Mouse (Mus musculus): ENCODE data around the gene Robo2. TPM values are rescaled to one million over a fixed set of nuclear protein-coding genes. Genes with fewer than 3 reads are reported as not detected.

Gene Robo2
- total RNA-seq, 2 experiments from 2014 or later = 2.9 to 3.5 TPM

GRCm38 (mm10) chr16:73939423-73940210 is 472.0 kb downstream of the Robo2 start:
- no peak for DNase-seq

GRCm38 (mm10) chr16:73930323-73930722 is 481.3 kb downstream of the Robo2 start:
- DNase-seq = no peak

GRCm38 (mm10) chr16:73927481-73927880 is 484.1 kb downstream of the Robo2 start:
- DNase-seq = no peak

GRCm38 (mm10) chr16:73915425-73915824 is 496.2 kb downstream of the Robo2 start:
- no peak for DNase-seq

- DNase-seq = no peak
Measured at GRCm38 (mm10) chr16:73914936-73915335, 496.7 kb downstream of the Robo2 start.

GRCm38 (mm10) chr16:73908504-73908903 is 503.1 kb downstream of the Robo2 start:
- no peak for DNase-seq

DNA sequence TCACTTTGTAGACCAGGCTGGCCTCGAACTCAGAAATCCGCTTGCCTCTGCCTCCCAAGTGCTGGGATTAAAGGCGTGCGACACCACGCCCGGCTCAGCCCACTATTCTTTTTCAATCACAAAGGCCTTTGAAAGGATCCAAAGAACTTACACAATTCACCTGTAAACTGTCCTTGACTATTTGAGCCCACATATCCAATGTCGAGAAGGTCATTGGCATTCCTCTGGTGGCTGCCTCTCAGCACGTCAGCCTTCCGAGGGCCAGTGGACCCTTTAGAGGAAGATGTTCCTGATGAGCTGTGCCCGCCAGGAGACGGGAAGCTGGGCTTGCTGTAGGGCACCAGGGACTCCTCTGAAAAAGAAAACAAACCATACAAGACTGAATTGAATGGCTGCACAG is 514.8 kb downstream of the Robo2 start:
- DNase-seq = no peak

- no peak for DNase-seq
Measured at GRCm38 (mm10) chr16:73881911-73882310, 529.7 kb downstream of the Robo2 start.

- DNase-seq = no peak
Measured at GRCm38 (mm10) chr16:73877973-73878372, 533.7 kb downstream of the Robo2 start.

DNA sequence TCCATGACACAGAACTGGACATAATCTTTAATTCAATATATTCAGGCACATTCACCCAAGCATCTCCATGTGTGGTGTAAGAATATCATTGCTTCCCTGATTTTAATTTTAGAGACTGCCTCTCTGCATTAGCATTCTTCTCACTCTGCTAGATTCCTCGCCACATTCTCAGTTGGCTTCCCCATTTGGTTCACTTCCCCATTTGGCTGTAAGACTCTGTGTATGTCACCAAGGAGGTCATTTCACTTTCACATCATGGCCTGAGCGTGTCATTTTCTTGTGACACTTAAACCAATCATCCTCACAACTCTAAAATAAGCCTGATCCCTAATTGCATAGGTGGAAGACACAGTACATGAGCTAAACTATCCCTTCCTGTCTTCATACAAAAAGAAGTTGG is 536.6 kb downstream of the Robo2 start:
- DNase-seq = no peak

GRCm38 (mm10) chr16:73873828-73874558 is 537.6 kb downstream of the Robo2 start:
- DNase-seq = no peak

DNA sequence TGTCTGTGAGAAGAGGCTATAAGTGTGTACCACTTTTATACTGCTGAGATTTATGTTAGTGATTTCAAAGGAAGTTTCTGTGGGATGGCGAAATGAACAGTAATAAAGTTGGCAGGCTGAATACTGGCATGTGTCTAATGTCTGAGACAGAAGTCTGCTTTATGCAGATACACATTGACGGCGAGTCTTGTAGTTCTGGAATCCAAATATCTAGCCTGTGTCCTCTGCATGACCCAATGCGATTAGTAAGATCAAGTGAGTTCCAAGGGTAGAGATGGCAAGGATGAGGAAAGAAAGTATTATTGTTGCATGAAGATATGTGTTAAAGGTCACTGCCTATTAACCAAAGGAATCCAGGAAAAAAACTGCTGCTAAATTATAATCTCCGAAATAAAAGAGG is 541.3 kb downstream of the Robo2 start:
- DNase-seq = no peak

- no peak for DNase-seq
Measured at GRCm38 (mm10) chr16:73869527-73870212, 542.0 kb downstream of the Robo2 start.

DNA sequence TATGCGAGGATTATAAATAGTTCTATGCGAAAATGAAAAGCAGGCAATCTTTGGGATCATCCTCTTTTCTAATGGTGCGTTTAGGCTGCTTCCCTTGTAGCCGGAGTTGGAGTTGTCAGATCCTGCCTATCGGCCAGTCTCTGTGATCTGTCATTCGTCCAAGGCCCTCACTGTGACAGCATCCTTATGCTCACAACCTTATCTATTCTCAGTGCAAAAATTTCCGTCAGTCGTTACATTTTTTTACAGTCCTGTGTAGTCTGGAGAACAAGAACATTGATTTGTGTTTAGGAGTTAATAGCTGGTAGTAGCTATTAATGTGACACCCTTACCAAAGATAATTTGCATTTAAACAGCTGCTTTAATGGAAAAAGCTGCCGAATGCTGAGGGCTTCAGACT is 547.0 kb downstream of the Robo2 start:
- DNase-seq = no peak

GRCm38 (mm10) chr16:73863748-73864147 is 547.9 kb downstream of the Robo2 start:
- DNase-seq = peak in 1 of 2 experiments; percentile 14

- no peak for DNase-seq
Measured at GRCm38 (mm10) chr16:73858717-73859116, 552.9 kb downstream of the Robo2 start.

GRCm38 (mm10) chr16:73855821-73856220 is 555.8 kb downstream of the Robo2 start:
- no peak for DNase-seq

Small RNA genes within 50 kb of the gene (microRNA-seq; reads per million reads assigned to microRNA genes)
- gene Gm24272 (not detected), gene Mir691 (not detected)

Measured in adrenal gland, postnatal 36 days (tissue).